Mouse (Mus musculus) heart, embryonic 13.5 days (tissue): ENCODE data around the gene Abtb2. TPM values are rescaled to one million over a fixed set of nuclear protein-coding genes. Genes with fewer than 3 reads are reported as not detected.
A peak's percentile ranks its signal among the peaks of the same experiment; 100 is the strongest.

ENCODE experiments used
- ATAC-seq: fragments of 200-750 bp; cut with Nextera tagmentation; 2 replicates; pipeline ENCODE4 v1.8.0; 2017; ENCODE audit warnings: moderate TSS enrichment; ENCODE audit not compliant: insufficient number of reproducible peaks, low FRiP score, low TSS enrichment; ENCODE audit errors: extremely low read depth
- H3K27ac ChIP-seq: fragments of 300-500 bp; sonication (generic); replicated peaks from 2 replicates; pipeline ENCODE4 v1.5.1; 2015; ENCODE audit warnings: moderate library complexity, mild to moderate bottlenecking, inconsistent platforms
- H3K27me3 ChIP-seq: fragments of 300-500 bp; sonication (generic); replicated peaks from 2 replicates; pipeline ENCODE4 v1.6.1; 2015; ENCODE audit warnings: mild to moderate bottlenecking, inconsistent platforms
- H3K36me3 ChIP-seq: fragments of 300-500 bp; sonication (generic); 2 replicates; pipeline ENCODE4 v1.6.1; 2015; ENCODE audit warnings: mild to moderate bottlenecking, inconsistent platforms
- H3K4me1 ChIP-seq: fragments of 300-500 bp; sonication (generic); 2 replicates; pipeline ENCODE4 v1.6.1; 2015; ENCODE audit warnings: inconsistent platforms
- H3K4me2 ChIP-seq: fragments of 300-500 bp; sonication (generic); 2 replicates; pipeline ENCODE4 v1.6.1; 2015; ENCODE audit warnings: inconsistent platforms, mild to moderate bottlenecking, moderate library complexity
- H3K4me3 ChIP-seq: fragments of 300-500 bp; sonication (generic); 2 replicates; pipeline ENCODE4 v1.5.1; 2015; ENCODE audit warnings: moderate library complexity, mild to moderate bottlenecking, inconsistent platforms
- H3K9ac ChIP-seq: fragments of 300-500 bp; sonication (generic); 2 replicates; pipeline ENCODE4 v1.6.1; 2015; ENCODE audit warnings: inconsistent platforms, mild to moderate bottlenecking, moderate library complexity
- H3K9me3 ChIP-seq: fragments of 300-500 bp; sonication (generic); 2 replicates; pipeline ENCODE4 v1.6.1; 2016; ENCODE audit warnings: inconsistent platforms
- WGBS: fragments of 180-500 bp; shearing (Covaris S2); methylation state at CpG from one replicate; pipeline ENCODE4 v1.1.7; 2015; ENCODE audit warnings: mixed read lengths; 5-methylcytosine and 5-hydroxymethylcytosine counted together
- polyA plus RNA-seq: library from polyadenylated mRNA; unstranded; fragments of >200 nt; fragmentation: Nextera tagmentation; extraction: Ambion mirVana; gene quantifications from 2 replicates; pipeline ENCODE4 v1.2.1, GENCODE M21; 2015

Abtb2 gene
- polyA plus RNA-seq, 1 experiment from 2014 or later = 17.4 TPM

DNA sequence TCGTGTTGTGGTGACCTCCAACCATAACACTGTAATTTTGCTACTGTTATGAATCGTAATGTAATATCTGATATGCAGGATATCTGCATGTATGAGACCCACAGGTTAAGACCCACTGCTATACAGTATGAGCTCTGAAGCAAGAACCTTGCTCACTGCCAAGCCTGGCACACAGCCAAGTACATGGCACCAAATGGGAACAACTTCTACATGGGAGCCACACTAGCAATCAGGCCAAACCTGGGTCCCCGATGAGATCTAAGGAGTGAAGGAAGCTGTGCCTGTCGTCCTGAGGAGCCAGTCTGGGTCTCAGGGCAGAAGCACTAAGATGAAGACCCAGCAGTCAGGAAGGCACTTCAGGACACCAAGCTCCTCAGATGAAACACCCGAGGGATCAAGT, 179.4 kb downstream of the Abtb2 start:
- no peak overlapping the region for H3K4me2 ChIP-seq
- no peak overlapping the region for H3K4me3 ChIP-seq
- ATAC-seq = no peak
- WGBS = 81% methylated on average over 5 of the region's 5 CpGs
- no peaks in the 10 kb centered on the region for H3K4me1 ChIP-seq
- no peaks in the 10 kb centered on the region for H3K27me3 ChIP-seq
- H3K9me3 ChIP-seq = no peaks in the 10 kb centered on the region
- H3K27ac ChIP-seq = no peak overlapping the region
- H3K9ac ChIP-seq = no peak overlapping the region
- H3K36me3 ChIP-seq = peaks cover 80% of the 10 kb centered on the region

DNA sequence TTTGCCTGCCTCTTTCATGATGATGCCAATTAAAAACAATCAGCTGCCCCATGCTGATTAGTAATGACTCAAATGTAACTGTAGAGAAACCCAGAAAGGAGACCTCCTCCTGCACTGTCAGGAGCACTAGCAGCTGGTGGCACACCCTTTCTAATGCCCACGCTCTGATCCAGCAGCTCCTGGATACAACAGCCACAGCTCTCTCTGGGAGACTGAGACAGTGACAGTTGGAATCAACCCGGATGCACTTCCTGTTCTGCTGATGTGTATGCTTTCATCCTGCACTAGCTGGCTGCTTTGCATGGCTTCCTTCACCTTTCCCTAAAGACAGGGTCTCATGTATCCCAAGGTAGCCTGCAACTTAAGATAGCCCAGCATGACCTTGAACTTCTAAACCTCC, 180.0 kb downstream of the Abtb2 start:
- no peak overlapping the region for H3K4me2 ChIP-seq
- H3K4me1 ChIP-seq = no peaks in the 10 kb centered on the region
- no peak overlapping the region for H3K4me3 ChIP-seq
- WGBS = 78% methylated on average over 2 of the region's 2 CpGs
- H3K36me3 ChIP-seq = peaks cover 84% of the 10 kb centered on the region
- no peak overlapping the region for H3K27ac ChIP-seq
- no peaks in the 10 kb centered on the region for H3K27me3 ChIP-seq
- H3K9me3 ChIP-seq = no peaks in the 10 kb centered on the region
- ATAC-seq = no peak
- H3K9ac ChIP-seq = no peak overlapping the region

DNA sequence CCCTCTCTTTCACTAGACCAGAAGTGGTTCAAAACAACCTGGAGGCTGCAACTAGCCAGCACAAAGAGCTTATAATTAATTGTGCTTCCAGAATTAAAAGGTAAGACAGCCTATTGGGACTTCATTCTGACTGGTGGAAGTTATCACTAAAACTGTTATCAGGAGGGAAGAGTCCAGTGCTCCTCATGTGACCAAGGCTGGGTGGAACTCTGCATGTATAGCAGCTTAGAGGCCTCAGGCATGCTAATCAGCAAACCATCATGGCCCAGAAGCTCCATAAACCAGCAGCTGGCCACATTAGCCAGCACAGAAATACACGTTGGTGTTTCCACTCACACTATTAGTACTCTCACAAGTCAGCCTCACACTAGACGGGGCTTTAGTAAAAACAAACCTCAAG, 180.7 kb downstream of the Abtb2 start:
- Histone ChIP-seq H3K36me3 (peaks cover 90% of the 10 kb centered on the region), H3K4me3 (no peak overlapping the region), H3K9me3 (no peaks in the 10 kb centered on the region), H3K4me2 (no peak overlapping the region), H3K4me1 (no peaks in the 10 kb centered on the region), H3K27ac (no peak overlapping the region), H3K27me3 (no peaks in the 10 kb centered on the region), H3K9ac (no peak overlapping the region)
- no peak for ATAC-seq
- 84% methylated on average over 2 of the region's 2 CpGs for WGBS

DNA sequence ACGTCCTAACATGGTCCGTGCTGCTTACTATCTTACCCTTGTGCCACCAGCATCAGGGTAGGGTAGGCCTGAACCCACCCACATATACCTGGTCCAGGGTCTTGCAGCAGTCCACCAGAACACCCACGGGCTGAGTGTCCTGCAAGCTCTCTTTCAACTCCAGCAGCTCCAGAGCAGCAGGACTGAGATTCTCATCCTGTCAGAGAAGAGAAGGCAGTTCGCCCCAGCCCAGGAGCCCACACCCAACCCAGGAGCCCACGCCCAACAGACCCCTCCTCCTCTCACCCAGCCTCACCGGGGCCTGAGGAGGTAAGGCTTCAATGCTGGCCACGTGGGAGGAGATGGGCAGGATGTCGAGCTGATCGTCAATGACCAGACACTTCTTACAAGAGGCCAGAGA, 181.8 kb downstream of the Abtb2 start:
- no peaks in the 10 kb centered on the region for H3K9me3 ChIP-seq
- 80% methylated on average over 9 of the region's 9 CpGs for WGBS
- peaks cover 90% of the 10 kb centered on the region for H3K36me3 ChIP-seq

DNA sequence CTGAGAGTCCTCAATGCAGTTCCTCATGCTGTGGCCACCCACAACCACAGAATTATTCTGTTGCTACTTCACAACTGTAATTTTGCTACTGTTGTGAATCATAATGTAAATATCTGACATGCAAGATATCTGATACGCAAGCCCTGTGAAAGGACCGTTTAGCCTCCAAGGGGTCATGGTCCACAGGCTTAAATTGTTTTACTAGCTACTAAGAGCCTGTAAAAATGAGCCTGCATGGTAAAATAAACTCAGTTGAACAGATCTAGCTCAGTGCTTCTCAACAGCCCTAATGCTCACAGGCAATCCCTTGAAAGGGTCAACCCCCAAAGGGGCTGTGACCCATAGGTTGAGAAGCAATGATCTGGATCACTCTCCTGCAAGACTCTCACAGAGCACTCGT, 183.0 kb downstream of the Abtb2 start:
- no peak for ATAC-seq
- Histone ChIP-seq H3K4me3 (no peak overlapping the region), H3K4me2 (no peak overlapping the region), H3K36me3 (peaks cover 90% of the 10 kb centered on the region), H3K4me1 (no peaks in the 10 kb centered on the region), H3K27me3 (no peaks in the 10 kb centered on the region), H3K9me3 (no peaks in the 10 kb centered on the region), H3K9ac (no peak overlapping the region), H3K27ac (no peak overlapping the region)
- 83% methylated on average over 3 of the region's 3 CpGs for WGBS

More for the DNA sequence above, 181.8 kb downstream of the Abtb2 start:
- ATAC-seq = no peak
- Histone ChIP-seq H3K4me3 (no peak overlapping the region), H3K4me1 (no peaks in the 10 kb centered on the region), H3K27ac (no peak overlapping the region), H3K4me2 (no peak overlapping the region), H3K9ac (no peak overlapping the region), H3K27me3 (no peaks in the 10 kb centered on the region)

DNA sequence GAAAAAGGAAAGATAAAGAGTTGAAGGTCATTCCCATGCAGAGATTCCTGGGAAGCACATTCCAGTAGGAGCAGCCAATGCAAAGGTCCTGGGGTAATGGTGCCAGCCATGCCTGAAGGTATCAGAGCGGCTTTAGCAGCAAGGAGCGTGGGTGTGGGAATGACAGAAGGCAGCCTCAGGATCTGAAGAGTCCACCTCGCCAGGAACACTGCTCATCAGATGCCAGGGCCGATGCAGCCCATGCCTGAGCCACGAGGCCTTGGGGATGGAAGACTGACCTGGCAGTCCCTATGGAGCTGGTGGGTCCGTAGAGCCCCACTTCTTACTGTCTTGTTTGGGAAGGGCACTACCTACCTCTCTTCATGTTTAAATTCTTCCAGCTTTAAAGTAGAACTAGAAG, 185.7 kb downstream of the Abtb2 start:
- H3K36me3 ChIP-seq = peaks cover 92% of the 10 kb centered on the region
- no peak overlapping the region for H3K4me3 ChIP-seq
- no peak overlapping the region for H3K27ac ChIP-seq
- H3K9me3 ChIP-seq = no peaks in the 10 kb centered on the region
- no peaks in the 10 kb centered on the region for H3K27me3 ChIP-seq
- no peak for ATAC-seq
- H3K9ac ChIP-seq = no peak overlapping the region
- H3K4me2 ChIP-seq = no peak overlapping the region
- H3K4me1 ChIP-seq = no peaks in the 10 kb centered on the region
- 91% methylated on average over 6 of the region's 6 CpGs for WGBS

DNA sequence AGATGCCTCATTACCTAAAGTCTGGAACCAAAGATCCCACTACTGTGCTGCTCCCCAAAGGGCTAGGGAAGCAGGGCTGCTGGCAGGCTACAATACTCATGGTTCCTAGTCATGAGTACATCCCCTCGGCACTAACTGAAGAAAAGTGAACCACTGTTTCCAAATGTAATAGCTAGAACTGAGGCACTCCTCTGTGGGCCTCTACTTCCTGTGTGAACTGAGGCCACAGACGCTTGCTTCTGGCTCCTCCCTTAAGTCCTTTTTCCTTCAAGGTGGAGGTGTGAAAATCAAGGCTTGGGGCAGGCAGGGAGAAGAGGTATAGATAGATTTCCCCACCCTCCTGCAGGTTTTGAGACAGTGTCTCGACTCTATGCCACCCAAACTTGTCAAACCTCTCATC, 188.5 kb downstream of the Abtb2 start:
- no peak overlapping the region for H3K9ac ChIP-seq
- 74% methylated on average over 3 of the region's 3 CpGs for WGBS
- no peak overlapping the region for H3K4me2 ChIP-seq
- H3K4me3 ChIP-seq = no peak overlapping the region
- no peaks in the 10 kb centered on the region for H3K27me3 ChIP-seq
- no peak for ATAC-seq
- H3K4me1 ChIP-seq = peaks cover 2% of the 10 kb centered on the region; the same call in 1 of the 2 replicates
- no peaks in the 10 kb centered on the region for H3K9me3 ChIP-seq
- H3K36me3 ChIP-seq = peaks cover 71% of the 10 kb centered on the region
- no peak overlapping the region for H3K27ac ChIP-seq

DNA sequence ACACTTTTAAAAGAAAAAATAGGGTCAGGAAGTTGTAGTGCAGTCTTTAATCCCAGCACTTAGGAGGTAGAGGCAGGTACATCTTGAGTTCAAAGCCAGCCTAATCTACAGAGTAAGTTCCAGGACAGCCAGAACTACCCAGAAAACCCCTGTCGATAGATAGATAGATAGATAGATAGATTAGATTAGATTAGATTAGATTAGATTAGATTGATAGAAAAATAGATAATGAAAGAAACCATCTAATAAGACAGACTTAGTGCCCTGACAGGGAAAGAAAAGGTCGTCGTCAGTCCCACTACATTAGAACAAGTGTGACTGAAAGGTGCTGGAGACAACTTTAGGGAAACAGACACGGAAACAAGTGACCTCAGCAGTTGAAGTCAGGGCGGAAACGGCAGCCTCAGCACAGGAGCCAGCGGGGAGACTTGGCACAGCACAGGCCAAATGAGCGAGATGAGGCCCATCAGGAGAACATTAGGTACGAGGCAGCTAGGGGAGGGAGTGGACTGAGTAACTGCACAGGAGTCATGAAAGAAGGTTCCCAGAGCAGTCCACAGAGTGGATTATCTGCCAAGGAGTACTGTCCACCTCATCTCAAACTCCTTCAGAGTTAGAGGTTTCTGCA, 189.5 kb downstream of the Abtb2 start:
- Histone ChIP-seq H3K27ac (no peak overlapping the region), H3K27me3 (no peaks in the 10 kb centered on the region), H3K4me2 (no peak overlapping the region), H3K36me3 (peaks cover 61% of the 10 kb centered on the region), H3K4me3 (no peak overlapping the region), H3K9me3 (no peaks in the 10 kb centered on the region), H3K9ac (no peak overlapping the region), H3K4me1 (peaks cover 10% of the 10 kb centered on the region; the same call in 1 of the 2 replicates)
- ATAC-seq = no peak
- 81% methylated on average over 9 of the region's 9 CpGs for WGBS

DNA sequence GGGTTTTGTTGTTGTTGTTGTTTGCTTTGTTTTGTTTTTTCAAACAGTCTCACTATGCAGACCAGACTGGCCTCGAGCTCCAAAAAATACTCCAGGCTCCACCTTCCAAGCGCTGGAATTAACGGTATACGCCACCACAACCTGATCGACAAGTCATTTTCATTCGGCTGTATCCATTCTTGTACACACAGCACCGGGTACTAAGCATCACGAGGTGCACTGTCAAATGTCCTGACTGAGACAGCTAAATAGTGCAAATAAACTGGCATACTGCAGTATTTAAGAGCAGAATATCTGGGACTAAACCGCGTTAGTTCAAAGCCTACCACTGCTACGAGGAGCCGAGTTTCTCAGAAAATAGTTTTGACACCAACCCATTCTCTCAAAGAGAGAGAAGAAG, 194.3 kb downstream of the Abtb2 start:
- WGBS = under 1% methylated on average over 12 of the region's 12 CpGs
- peak overlapping the region; percentile 92 for H3K4me2 ChIP-seq
- ATAC-seq = no peak

DNA sequence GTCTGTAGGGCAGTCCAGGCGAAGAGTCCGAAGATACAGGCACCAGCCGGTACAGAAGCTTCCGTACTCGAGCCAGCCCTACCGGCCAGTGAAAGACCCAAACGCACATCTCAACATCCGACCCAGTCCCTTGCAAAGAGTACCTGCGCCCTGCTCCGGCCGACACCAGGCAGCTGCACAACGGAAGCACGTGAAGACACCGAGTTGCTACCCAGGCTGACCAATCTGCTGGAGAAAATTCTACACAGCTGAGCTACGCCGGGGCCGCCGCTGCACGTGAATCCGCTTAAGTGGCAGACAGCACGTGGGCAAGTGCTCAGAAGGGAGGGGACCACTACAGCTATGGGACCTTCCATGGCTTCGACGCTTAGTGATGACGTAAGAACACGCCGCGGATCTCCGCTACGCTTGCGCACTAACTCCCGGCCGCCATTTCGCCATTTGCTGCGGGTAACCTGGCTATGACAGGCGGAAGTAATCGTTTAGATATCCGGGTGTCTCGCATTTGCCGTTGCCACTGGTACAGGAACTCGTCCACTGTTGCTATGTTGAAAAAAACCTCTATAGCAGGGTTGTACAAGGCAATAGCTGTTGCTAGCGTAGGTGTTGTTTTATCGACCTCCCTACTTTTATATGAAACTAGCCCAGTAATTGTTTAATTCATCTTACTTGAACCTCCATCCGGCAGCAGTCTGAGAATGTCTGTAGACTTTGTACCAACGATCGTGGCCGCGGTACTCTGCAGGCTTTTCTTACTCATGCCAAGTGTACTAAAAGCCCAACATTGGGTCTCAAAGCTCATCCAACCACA, 195.0 kb downstream of the Abtb2 start, which contains the start of gene Nat10:
TSS of gene Nat10 (minus strand) at position 365 of the 811 bp plus-strand sequence.
- H3K9me3 ChIP-seq = no peaks in the 10 kb centered on the region
- peaks cover 34% of the 10 kb centered on the region for H3K36me3 ChIP-seq
- H3K27me3 ChIP-seq = no peaks in the 10 kb centered on the region
- under 1% methylated on average over 47 of the region's 47 CpGs for WGBS
- ATAC-seq = peak; percentile 93
- H3K27ac ChIP-seq = peak within 1 kb of the TSS; percentile 76
- H3K4me1 ChIP-seq = peaks cover 21% of the 10 kb centered on the region
- peak within 1 kb of the TSS; percentile 92 for H3K4me2 ChIP-seq
- H3K4me3 ChIP-seq = peak within 1 kb of the TSS; percentile 79
- peak within 1 kb of the TSS; percentile 82 for H3K9ac ChIP-seq

More for the DNA sequence above, 194.3 kb downstream of the Abtb2 start:
- H3K4me1 ChIP-seq = peaks cover 21% of the 10 kb centered on the region
- peak overlapping the region; percentile 76 for H3K27ac ChIP-seq
- no peaks in the 10 kb centered on the region for H3K27me3 ChIP-seq
- H3K36me3 ChIP-seq = peaks cover 34% of the 10 kb centered on the region
- H3K9me3 ChIP-seq = no peaks in the 10 kb centered on the region
- peak overlapping the region; percentile 82 for H3K9ac ChIP-seq
- H3K4me3 ChIP-seq = peak overlapping the region; percentile 79

DNA sequence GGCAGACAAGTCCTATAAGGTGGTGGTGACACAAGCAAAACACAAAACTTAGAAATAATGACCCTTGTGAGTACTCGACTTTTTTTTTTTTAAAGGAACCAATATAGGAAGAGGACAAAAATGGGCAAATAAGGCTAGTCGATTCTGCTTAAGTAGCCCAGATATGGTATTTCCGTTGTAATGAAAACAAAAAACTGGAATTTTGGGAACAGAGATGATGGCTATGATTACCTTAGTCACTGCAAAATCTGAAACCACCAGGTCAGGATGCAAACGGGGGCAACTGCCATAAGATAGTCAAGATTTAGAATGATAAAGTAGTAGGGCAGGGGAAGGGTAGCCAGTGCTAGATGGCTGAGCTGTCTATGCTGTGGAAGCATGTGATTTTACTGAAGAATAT, 195.9 kb downstream of the Abtb2 start:
- no peaks in the 10 kb centered on the region for H3K27me3 ChIP-seq
- H3K4me3 ChIP-seq = peak overlapping the region; percentile 79
- H3K27ac ChIP-seq = no peak overlapping the region
- no peaks in the 10 kb centered on the region for H3K9me3 ChIP-seq
- H3K4me1 ChIP-seq = peaks cover 21% of the 10 kb centered on the region
- peaks cover 35% of the 10 kb centered on the region for H3K36me3 ChIP-seq
- ATAC-seq = no peak
- H3K4me2 ChIP-seq = peak overlapping the region; percentile 92
- no peak overlapping the region for H3K9ac ChIP-seq
- WGBS = 26% methylated on average over 4 of the region's 4 CpGs
